Mouse (Mus musculus): ENCODE measurements around the gene Ilf3. TPM values are rescaled to one million over a fixed set of nuclear protein-coding genes. Genes with fewer than 3 reads are reported as not detected.

The Ilf3 gene
- polyA plus RNA-seq, 1 experiment from 2014 or later, result 297 TPM

GRCm38 (mm10) chr9:21453459-21453858, 85.8 kb downstream of the Ilf3 start:
- no peak for ATAC-seq (replicated peaks; ENCODE audit: low FRiP score)
- Histone ChIP-seq H3K9me3 (ENCODE audit: control insufficient read depth, low read length) (no peaks in the 10 kb centered on the region), H3K4me3 (ENCODE audit: low read depth, low read length) (no peak overlapping the region), H3K4me1 (replicated peaks; ENCODE audit: control insufficient read depth, insufficient read depth, low read length) (no peaks in the 10 kb centered on the region), H3K4me2 (ENCODE audit: low read depth, low read length, severe bottlenecking) (no peak overlapping the region), H3K27me3 (ENCODE audit: control insufficient read depth, insufficient read depth, low read length) (no peaks in the 10 kb centered on the region), H3K36me3 (ENCODE audit: control insufficient read depth, insufficient read depth, low read length) (no peaks in the 10 kb centered on the region), H3K9ac (ENCODE audit: low read length) (no peak overlapping the region), H3K27ac (ENCODE audit: low read depth, low read length) (no peak overlapping the region)
- no peak for DNase-seq (ENCODE audit: low spot score)
- 90% methylated on average over 2 of the region's 2 CpGs for WGBS

- no peak overlapping the region for H3K4me2 ChIP-seq (ENCODE audit: low read depth, low read length, severe bottlenecking)
- no peak overlapping the region for H3K9ac ChIP-seq (ENCODE audit: low read length)
- no peak overlapping the region for H3K4me3 ChIP-seq (ENCODE audit: low read depth, low read length)
- ATAC-seq (replicated peaks; ENCODE audit: low FRiP score), result no peak
- DNase-seq (ENCODE audit: low spot score), result no peak
- H3K4me1 ChIP-seq (replicated peaks; ENCODE audit: control insufficient read depth, insufficient read depth, low read length), result no peaks in the 10 kb centered on the region
- no peak overlapping the region for H3K27ac ChIP-seq (ENCODE audit: low read depth, low read length)
- 84% methylated on average over 4 of the region's 4 CpGs for WGBS
- no peaks in the 10 kb centered on the region for H3K9me3 ChIP-seq (ENCODE audit: control insufficient read depth, low read length)
- H3K36me3 ChIP-seq (ENCODE audit: control insufficient read depth, insufficient read depth, low read length), result no peaks in the 10 kb centered on the region
- H3K27me3 ChIP-seq (ENCODE audit: control insufficient read depth, insufficient read depth, low read length), result no peaks in the 10 kb centered on the region
Observed at GRCm38 (mm10) chr9:21454556-21454955, 86.9 kb downstream of the Ilf3 start.

Other genes starting within 250 kb of the Ilf3 start
- 10.3 and 10.8 TPM in 2 replicates for gene Tyk2, start 236.6 kb upstream of the Ilf3 start, polyA plus RNA-seq (2014; fragmentation: Nextera tagmentation; extraction: Ambion mirVana)
- gene Cdc37, start 217.9 kb upstream of the Ilf3 start, polyA plus RNA-seq (2014; fragmentation: Nextera tagmentation; extraction: Ambion mirVana), result 300 and 308 TPM in 2 replicates
- 7.0 and 8.4 TPM in 2 replicates for gene Pde4a, start 202.2 kb upstream of the Ilf3 start, polyA plus RNA-seq (2014; fragmentation: Nextera tagmentation; extraction: Ambion mirVana)
- gene Keap1, start 128.5 kb upstream of the Ilf3 start, polyA plus RNA-seq (2014; fragmentation: Nextera tagmentation; extraction: Ambion mirVana), result 35.9 and 41.3 TPM in 2 replicates
- gene S1pr5, start 119.4 kb upstream of the Ilf3 start, polyA plus RNA-seq (2014; fragmentation: Nextera tagmentation; extraction: Ambion mirVana), result 0.09 and 0.11 TPM in 2 replicates
- 55.7 and 57.9 TPM in 2 replicates for gene Atg4d, start 102.6 kb upstream of the Ilf3 start, polyA plus RNA-seq (2014; fragmentation: Nextera tagmentation; extraction: Ambion mirVana)
- 16.3 and 22.3 TPM in 2 replicates for gene Kri1, start 79.9 kb upstream of the Ilf3 start, polyA plus RNA-seq (2014; fragmentation: Nextera tagmentation; extraction: Ambion mirVana)
- gene Cdkn2d, start 76.5 kb upstream of the Ilf3 start, polyA plus RNA-seq (2014; fragmentation: Nextera tagmentation; extraction: Ambion mirVana), result 58.6 and 60.8 TPM in 2 replicates
- gene Ap1m2, start 55.5 kb upstream of the Ilf3 start, polyA plus RNA-seq (2014; fragmentation: Nextera tagmentation; extraction: Ambion mirVana), result 1.4 and 2.6 TPM in 2 replicates
- 71.0 and 76.3 TPM in 2 replicates for gene Slc44a2, start 47.2 kb upstream of the Ilf3 start, polyA plus RNA-seq (2014; fragmentation: Nextera tagmentation; extraction: Ambion mirVana)
- 58.2 and 61.5 TPM in 2 replicates for gene Qtrt1, start 44.0 kb downstream of the Ilf3 start, polyA plus RNA-seq (2014; fragmentation: Nextera tagmentation; extraction: Ambion mirVana)
- 72.8 and 74.0 TPM in 2 replicates for gene Dnm2, start 57.0 kb downstream of the Ilf3 start, polyA plus RNA-seq (2014; fragmentation: Nextera tagmentation; extraction: Ambion mirVana)
- 83.1 and 83.5 TPM in 2 replicates for gene Tmed1, start 142.4 kb downstream of the Ilf3 start, polyA plus RNA-seq (2014; fragmentation: Nextera tagmentation; extraction: Ambion mirVana)
- gene AB124611, start 158.3 kb downstream of the Ilf3 start, polyA plus RNA-seq (2014; fragmentation: Nextera tagmentation; extraction: Ambion mirVana), result 5.6 and 5.7 TPM in 2 replicates
- gene Carm1, start 179.0 kb downstream of the Ilf3 start, polyA plus RNA-seq (2014; fragmentation: Nextera tagmentation; extraction: Ambion mirVana), result 78.0 and 93.0 TPM in 2 replicates
- gene Timm29, start 224.9 kb downstream of the Ilf3 start, polyA plus RNA-seq (2014; fragmentation: Nextera tagmentation; extraction: Ambion mirVana), result 51.0 and 57.5 TPM in 2 replicates
- 15.5 and 16.0 TPM in 2 replicates for gene Yipf2, start 225.0 kb downstream of the Ilf3 start, polyA plus RNA-seq (2014; fragmentation: Nextera tagmentation; extraction: Ambion mirVana)
- gene Smarca4, start 248.3 kb downstream of the Ilf3 start, polyA plus RNA-seq (2014; fragmentation: Nextera tagmentation; extraction: Ambion mirVana), result 191 and 197 TPM in 2 replicates

Measured in forebrain, embryonic 11.5 days (tissue).